Mouse (Mus musculus) bone marrow macrophage, adult 2 months (primary cell): ENCODE measurements at regions not wholly inside any gene's neighbourhood (a gene's known extent, or its start where the extent isn't known, plus 50 kb on each side); places are given as distances from the start of the nearest gene placed in this dataset.

ENCODE experiments used
- H3K27ac ChIP-seq: 2 replicates; pipeline ENCODE4 v1.5.1; 2012; ENCODE audit warnings: low read depth, low read length; ENCODE audit not compliant: insufficient read depth
- H3K4me1 ChIP-seq: 2 replicates; pipeline ENCODE4 v1.6.1; 2012; ENCODE audit warnings: low read length; ENCODE audit not compliant: control insufficient read depth, insufficient read depth
- H3K4me3 ChIP-seq: 2 replicates; pipeline ENCODE4 v1.5.1; 2012; ENCODE audit warnings: mild to moderate bottlenecking, low read length, moderate library complexity; ENCODE audit not compliant: insufficient read depth
- CTCF ChIP-seq: IDR thresholded peaks from 2 replicates; pipeline ENCODE4 v1.5.1; 2012; ENCODE audit warnings: low read depth, mild to moderate bottlenecking, low read length, moderate library complexity
- POLR2A ChIP-seq: IDR thresholded peaks from 2 replicates; pipeline ENCODE4 v1.6.1; 2012; ENCODE audit warnings: mild to moderate bottlenecking, low read depth, low read length, borderline replicate concordance

DNA sequence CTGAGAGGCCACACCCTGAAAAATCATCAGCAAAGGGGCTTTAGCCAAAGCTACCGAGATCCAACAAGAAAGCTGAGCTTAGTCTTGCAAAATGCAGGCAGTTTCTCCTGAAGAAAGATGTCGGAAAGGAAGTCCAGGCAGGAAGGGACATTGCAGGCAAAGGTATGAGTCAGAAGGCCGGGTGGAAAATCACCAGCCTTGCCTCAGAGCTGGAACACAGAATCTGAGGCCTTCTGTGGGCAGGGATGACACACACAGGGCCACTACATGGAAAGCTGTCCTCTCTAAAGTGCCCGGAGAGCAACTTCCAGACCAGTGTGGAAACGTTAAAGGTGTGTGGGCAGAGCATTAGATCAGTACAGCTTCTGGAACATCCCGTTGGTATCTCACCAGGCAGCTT lies 438.5 kb downstream of the Vrk1 start:
- Histone ChIP-seq H3K4me3 (no peak overlapping the region), H3K27ac (no peak overlapping the region), H3K4me1 (no peaks in the 10 kb centered on the region)
- TF ChIP-seq CTCF (no peak), POLR2A (no peak)

DNA sequence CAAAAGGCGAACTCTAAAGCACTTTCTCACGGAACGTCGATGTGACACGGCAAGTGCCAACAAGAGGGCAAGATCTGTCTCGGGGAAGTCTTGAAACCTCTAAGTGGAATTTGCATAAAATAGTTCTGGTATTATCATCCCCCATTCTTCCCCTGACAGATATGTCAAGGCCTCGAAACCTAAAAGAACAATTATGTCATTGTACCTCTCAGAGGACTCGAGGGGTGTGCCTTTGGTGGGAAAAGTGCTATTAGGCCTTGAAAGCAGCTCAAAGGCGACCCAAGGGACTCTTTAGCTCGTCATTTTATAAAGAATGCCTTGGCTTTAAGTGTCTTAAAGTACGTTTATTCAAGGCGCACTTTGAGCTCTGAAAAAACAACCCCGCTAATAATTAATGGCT lies 443.5 kb downstream of the Vrk1 start:
- TF ChIP-seq POLR2A (no peak), CTCF (no peak)
- no peak overlapping the region for H3K4me3 ChIP-seq
- H3K27ac ChIP-seq, result no peak overlapping the region
- H3K4me1 ChIP-seq, result no peaks in the 10 kb centered on the region

DNA sequence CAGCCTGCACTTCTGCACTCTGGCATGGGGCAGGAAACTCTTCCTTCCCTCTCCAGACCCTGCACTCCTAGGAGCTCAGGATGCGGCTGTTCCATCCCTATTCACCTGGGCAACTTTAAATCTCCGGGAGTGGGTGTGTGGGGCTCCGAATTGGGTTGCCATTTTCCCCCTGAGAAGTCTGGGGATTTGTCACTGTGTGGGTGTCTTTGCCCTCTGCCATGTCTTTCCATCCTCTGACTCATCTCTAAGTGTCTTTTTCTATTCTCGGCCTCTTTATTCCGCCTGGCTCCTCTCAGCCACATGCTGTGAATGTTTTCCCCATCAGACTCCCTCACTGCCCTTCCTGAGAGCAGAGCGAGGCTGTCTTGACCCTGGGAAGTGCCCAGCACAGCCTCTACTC lies 448.2 kb downstream of the Vrk1 start:
- Histone ChIP-seq H3K27ac (no peak overlapping the region), H3K4me3 (no peak overlapping the region), H3K4me1 (no peaks in the 10 kb centered on the region)
- no peak for TF ChIP-seq CTCF
- TF ChIP-seq POLR2A, result no peak

DNA sequence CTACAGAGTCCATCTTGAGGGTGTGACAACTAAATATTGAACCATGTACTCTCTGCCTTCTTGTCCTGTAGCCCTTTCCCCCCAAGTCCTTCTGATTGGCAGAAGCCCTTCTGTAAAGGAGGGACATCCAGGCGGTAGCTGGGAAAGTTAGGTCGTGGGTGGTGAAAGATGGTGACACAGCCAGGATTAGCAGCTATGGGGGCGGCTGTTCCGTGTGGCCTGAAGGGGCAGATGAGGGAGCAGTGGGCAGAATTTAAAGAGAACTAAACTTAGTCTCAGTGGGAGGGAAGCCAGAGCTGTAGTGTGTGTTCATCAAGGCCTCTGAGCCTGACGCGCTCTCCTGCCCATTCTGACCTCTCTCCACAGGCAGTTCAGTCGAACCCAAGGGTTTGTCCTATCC lies 450.6 kb downstream of the Vrk1 start:
- H3K27ac ChIP-seq, result no peak overlapping the region
- H3K4me3 ChIP-seq, result no peak overlapping the region
- TF ChIP-seq POLR2A (no peak), CTCF (no peak)
- H3K4me1 ChIP-seq, result no peaks in the 10 kb centered on the region

DNA sequence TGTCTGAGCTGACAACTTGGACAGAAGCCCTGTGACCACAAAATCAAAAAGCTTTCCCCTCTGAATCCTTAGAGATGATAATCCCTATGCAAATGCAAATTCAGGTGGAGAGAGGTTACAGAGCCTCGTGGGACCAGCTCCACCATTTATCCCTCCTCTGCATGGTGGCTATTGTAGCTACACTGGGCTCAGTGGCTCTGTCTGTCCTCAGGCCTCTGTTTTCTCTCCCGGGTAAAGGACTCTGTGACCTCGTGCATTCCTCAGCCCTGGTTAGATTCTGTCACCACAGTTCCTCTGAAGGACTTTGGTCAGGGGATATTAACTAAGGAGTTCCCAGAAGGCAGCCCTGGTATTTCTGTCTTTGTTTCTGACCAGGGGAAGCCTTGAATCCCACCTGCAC lies 452.3 kb downstream of the Vrk1 start:
- no peak for TF ChIP-seq CTCF
- no peak for TF ChIP-seq POLR2A
- no peak overlapping the region for H3K4me3 ChIP-seq
- no peaks in the 10 kb centered on the region for H3K4me1 ChIP-seq
- no peak overlapping the region for H3K27ac ChIP-seq

DNA sequence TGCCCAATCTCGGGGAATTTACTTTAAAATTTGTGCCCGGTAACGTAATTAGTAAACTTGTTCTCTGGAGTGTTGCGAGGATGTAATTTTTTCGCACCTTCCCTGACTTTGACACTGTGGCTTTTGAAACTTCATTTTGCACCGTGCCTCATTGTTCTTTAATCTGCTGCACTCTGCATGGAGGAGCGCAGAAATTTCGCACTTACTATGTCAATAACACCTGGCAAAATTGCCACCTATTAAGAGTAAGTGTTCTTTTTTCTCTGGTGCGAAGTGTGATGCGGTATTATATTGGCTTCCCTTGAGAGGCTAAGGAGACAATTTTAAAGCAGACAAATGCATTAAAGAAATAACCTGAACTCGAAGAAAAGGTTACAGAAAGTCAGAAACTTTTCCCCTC lies 454.7 kb downstream of the Vrk1 start:
- TF ChIP-seq POLR2A (no peak), CTCF (no peak)
- no peak overlapping the region for H3K4me3 ChIP-seq
- no peak overlapping the region for H3K27ac ChIP-seq
- no peaks in the 10 kb centered on the region for H3K4me1 ChIP-seq

DNA sequence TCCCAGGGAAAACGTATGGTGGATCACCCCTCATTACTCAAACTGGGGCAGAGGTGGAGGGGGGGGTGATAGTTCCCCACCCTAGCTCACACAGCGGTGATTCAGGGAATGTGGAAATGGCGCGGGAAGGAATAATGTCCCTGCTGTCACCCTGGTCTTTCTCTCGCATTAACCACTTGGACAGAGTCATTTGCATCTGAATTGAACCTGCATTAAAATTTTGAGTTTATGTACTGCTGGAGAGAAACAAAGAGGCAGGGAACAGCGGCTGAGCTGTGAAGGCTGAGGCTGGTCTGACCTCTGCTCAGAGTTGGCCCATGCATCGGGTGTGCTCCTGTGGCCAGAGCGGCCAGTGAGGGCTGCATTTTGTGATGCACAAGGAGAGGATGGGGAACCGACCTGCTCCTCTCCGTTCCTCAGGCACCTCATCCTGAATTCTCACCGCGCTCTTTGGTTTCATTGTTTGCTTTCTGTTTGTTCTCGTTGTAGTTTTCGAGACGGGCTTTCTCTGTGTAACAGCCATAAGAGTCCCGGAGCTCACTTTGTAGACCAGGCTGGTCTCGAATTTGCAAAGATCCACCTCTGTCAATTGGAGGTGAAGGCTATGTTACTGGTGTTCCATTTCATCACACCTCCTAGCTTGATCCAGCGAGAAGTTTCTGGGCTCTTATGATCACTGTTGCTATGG lies 458.3 kb downstream of the Vrk1 start:
- no peak overlapping the region for H3K27ac ChIP-seq
- no peak for TF ChIP-seq POLR2A
- H3K4me3 ChIP-seq, result no peak overlapping the region
- H3K4me1 ChIP-seq, result no peaks in the 10 kb centered on the region

DNA sequence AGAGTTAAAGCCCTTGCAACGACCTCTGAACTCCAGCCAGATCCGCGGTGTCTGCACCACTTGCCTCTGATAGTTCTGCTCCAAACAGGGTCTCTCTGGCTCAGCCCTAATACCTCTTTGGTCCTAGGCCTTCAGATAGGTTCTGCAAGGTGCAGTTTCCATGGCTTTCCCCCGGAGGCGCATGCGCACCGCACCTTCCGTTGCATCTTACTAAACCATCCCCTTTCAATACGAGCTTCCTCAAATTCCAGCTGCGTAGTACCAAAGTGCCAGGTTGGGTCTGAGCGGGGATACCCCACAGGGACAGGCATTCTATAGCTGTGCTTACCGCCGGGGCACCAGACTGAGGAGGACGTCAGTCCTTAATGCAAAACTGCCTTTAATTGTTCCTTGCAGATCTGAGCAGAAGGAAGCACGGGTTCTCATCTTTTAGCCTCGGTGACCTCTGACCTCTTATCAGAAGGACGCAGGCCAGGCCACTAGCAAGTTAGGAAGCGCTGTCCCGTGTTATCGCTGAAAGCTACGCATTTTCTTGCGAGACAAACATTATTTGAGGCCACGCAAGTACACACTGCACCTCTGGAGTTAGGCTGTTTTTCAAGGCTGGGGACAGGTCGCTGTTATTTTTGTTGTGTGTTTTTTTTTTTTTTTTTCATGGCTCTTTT lies 464.6 kb downstream of the Vrk1 start:
- TF ChIP-seq POLR2A (no peak), CTCF (no peak)
- no peak overlapping the region for H3K4me3 ChIP-seq
- no peaks in the 10 kb centered on the region for H3K4me1 ChIP-seq
- H3K27ac ChIP-seq, result no peak overlapping the region

DNA sequence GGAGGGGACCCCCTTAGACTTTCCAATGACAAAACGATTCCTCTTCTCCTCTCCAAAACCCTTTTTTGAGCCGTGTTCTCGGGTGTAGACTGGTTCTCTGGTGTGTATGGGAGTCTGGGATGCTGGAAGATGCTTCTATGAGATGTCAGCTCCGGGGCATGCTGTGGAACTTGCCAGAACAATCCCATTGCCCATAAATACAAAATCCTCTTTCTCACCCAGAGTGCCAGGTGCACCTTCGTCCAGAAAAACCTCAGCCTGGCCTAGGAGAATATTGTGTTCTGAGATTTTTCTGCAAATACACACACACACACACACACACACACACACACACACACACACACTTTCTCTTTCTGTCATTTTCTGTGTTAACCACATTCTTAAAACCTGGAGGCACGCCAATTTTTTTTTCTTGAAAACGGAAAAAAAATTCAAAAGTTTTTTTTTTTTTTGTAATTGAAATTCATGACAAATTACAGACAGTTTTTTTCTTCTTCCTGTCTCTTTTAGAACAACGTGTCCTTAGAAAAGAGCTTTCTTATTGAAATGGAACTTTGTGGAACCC lies 465.5 kb downstream of the Vrk1 start:
- Histone ChIP-seq H3K27ac (no peak overlapping the region), H3K4me1 (no peaks in the 10 kb centered on the region), H3K4me3 (no peak overlapping the region)
- no peak for TF ChIP-seq POLR2A
- TF ChIP-seq CTCF, result no peak

DNA sequence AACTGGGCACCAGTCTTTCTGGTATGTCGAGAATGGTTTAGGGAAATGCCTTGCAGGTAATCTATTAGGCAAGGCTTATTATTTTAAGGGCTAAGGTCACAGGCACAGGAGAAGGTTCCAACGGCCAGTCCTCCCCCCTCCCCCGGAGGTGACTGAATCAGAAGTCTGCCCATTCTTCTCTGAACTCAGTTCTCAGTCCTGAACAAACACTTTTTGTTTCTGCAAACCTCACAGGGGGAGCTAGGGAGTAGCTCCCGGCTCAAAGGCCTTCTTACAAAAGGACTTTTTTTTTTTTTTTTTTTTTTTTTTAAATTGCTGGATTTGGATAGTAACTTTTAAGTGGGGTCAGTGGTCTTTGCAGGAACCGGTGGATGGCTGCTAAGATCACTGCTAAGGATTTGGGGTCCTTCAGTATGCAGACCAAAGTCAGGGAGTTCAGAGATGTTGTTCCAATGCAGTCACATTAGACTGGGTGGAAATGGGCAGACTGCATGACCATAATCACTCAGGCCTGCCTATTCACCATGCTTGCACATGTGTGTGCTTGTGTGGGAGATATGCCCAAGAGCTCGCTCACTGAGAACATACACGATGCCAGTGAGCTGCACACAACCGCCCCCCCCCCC lies 467.1 kb downstream of the Vrk1 start:
- no peak overlapping the region for H3K27ac ChIP-seq
- H3K4me1 ChIP-seq, result no peaks in the 10 kb centered on the region
- no peak for TF ChIP-seq CTCF
- no peak for TF ChIP-seq POLR2A
- H3K4me3 ChIP-seq, result no peak overlapping the region
